Mouse (Mus musculus) gastrocnemius, postnatal 25 days (tissue): ENCODE data around the gene Dexi. TPM values are rescaled to one million over a fixed set of nuclear protein-coding genes. Genes with fewer than 3 reads are reported as not detected.

Experiments
- DNase-seq: peaks from one replicate; pipeline ENCODE4 v3.0.0; 2022
- total RNA-seq, 2 experiments: library from RNA; stranded (reverse); gene quantifications; 1 replicate in 1 of 2; 2 replicates in 1 of 2; pipeline ENCODE4 v1.2.3; 2021

Gene Dexi
- total RNA-seq, 2 experiments from 2014 or later: 43.0 to 43.1 TPM

- no peak for DNase-seq
Observed at GRCm38 (mm10) chr16:10498096-10498602, 44.7 kb downstream of the Dexi start.

GRCm38 (mm10) chr16:10495824-10496298, 47.0 kb downstream of the Dexi start:
- DNase-seq: no peak

GRCm38 (mm10) chr16:10492587-10492986, 50.3 kb downstream of the Dexi start:
- no peak for DNase-seq

GRCm38 (mm10) chr16:10491716-10492115, 51.1 kb downstream of the Dexi start:
- no peak for DNase-seq

DNA sequence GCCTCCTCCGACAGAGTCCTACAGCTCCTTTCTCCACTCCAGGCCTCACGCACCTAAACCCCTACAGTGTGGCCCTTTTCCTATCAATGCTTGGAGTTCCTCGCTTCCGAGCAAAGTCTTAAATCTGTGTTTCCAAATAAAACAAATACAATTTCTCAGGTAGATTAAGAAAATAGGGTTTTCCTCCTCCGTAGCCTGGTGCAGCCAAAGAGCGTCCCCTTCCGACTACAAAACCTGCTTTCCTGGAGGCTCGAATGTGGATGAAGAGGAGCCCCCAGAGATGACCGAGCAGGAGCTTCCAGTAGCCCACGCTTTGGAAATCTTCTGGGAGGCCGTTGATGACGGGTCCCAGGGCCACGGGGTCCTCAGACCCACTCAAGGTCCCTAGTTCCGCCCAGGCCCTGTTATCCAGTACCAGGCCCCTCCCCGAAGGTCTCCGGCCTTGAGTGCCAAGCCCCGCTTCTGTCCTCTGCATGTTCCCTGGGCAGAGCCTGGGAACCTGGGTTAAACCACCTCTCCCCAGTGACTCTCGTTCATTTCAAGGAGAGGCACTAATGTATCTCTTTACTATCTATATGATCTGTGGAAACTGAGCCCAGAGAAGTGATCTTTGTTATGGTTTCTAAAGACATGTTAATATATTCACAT, 52.2 kb downstream of the Dexi start:
- no peak for DNase-seq

DNA sequence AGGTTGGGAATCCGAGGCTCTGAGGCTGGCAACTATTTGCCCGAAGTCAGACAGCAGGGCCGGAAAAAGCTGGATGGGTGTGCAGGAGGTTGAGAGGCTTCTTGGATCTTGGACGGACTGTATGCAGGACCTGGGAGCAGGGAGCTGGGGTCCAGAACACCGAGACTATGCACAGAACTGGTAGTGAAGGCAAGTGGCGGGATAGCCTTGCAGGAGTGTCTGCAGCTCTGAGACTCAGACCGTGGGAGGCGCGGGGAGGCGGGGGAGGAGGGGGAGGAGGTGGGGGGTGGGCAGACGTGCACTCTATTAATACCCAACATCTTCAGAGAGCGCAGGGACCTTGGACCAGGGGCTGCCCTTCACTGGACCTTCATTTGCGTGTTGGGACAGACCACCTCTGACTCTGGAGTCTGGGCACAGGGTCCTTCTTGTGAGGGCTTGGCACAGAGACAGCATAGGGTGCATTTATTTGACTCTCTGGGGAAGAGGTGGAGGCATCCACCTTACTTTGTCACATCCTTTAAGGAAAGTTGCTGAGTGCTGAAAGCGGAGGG, 52.9 kb downstream of the Dexi start:
- no peak for DNase-seq

DNA sequence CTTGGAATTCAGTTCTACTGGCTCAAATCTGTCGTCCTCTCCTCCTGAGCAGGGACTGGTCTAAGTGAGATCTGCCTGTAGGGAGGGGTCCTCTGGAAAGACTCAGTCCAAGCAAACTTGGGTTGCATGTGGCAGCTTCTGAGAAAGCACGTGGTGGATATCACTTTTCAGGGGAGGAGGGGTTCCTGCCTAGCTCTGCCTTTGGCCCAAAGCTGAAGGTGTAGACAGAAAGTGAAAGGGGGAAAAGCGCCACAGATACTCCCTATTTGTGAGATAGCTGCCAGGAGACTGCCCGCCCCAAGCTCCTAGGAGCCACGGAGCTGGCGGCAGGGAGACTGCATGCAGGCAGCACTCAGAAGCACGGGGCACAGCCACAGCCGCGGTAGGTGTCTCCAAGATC, 53.4 kb downstream of the Dexi start:
- DNase-seq: no peak

GRCm38 (mm10) chr16:10488769-10489481, 53.9 kb downstream of the Dexi start:
- no peak for DNase-seq

- no peak for DNase-seq
Observed at GRCm38 (mm10) chr16:10487895-10488493, 54.9 kb downstream of the Dexi start.

GRCm38 (mm10) chr16:10486993-10487392, 55.9 kb downstream of the Dexi start:
- no peak for DNase-seq

DNA sequence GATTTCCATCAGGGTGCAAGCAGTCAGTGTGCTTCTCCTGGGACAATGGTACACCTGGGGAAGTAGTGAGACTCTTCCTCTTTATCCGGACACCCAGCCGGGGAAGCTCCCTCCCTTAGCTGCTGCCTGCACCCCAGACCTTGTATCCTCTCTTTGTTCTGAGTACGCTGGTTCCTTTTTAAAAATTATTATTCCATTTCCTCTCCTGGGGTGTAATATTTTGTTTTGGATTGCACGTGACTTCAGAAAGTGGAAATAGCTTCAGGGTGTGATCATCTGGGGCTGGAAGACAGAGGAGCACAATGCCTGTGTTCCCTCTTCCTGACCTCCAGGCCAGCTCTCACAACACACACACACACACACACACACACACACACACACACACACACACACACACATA, 60.5 kb downstream of the Dexi start:
- no peak for DNase-seq

GRCm38 (mm10) chr16:10479857-10480256, 63.0 kb downstream of the Dexi start, which contains the start of gene Ciita:
Ciita (plus strand) TSS chr16:10480059.
- no peak for DNase-seq

GRCm38 (mm10) chr16:10475919-10476318, 66.9 kb downstream of the Dexi start:
- no peak for DNase-seq

GRCm38 (mm10) chr16:10474956-10475355, 67.9 kb downstream of the Dexi start:
- no peak for DNase-seq

GRCm38 (mm10) chr16:10471950-10472349, 70.9 kb downstream of the Dexi start:
- DNase-seq: no peak

- no peak for DNase-seq
Observed at GRCm38 (mm10) chr16:10468201-10468600, 74.7 kb downstream of the Dexi start.

- DNase-seq: no peak
Observed at GRCm38 (mm10) chr16:10467391-10468107, 75.3 kb downstream of the Dexi start.

GRCm38 (mm10) chr16:10465011-10465681, 77.7 kb downstream of the Dexi start:
- DNase-seq: no peak

DNA sequence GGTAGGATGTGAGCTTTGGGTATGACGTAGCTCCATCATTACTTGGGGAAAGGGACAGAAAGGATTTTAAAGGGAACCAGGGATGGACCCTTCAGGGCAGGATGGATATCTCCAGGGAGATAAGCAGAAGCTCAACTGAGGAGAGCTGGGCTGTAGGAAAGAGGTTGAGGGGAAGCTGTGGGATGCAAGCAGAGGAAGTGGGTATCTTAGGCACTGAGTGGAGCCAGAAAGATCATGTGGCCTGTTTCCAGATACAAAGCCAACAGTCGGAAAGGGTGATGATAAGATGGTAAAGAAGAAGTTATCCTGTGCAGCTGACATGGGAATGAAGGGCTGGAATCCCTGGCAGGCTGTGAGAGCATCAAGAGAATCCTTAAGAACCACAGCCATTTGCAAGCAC, 81.7 kb downstream of the Dexi start:
- no peak for DNase-seq

- DNase-seq: no peak
Observed at GRCm38 (mm10) chr16:10460188-10460587, 82.7 kb downstream of the Dexi start.

DNA sequence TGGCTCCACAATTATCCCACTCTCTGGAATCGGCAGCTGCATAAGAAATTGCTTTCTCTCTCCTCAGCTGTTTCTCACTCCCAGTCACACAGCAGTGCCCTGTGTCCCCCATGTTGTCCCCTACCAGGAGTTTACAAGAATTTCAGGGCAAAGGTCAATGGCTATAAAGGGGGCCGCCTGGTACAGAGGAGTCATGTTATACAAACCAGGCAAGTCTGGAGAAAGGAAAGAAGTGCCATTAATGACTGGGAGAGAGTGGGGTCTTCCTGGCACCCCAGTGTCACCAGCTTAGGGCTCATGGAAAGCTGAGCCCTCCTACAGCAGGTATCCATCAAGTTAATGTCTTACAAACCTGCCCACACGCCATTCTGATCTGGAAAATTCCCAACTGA, 88.3 kb downstream of the Dexi start:
- no peak for DNase-seq
